Mouse (Mus musculus): ENCODE results near the gene Glipr1l2. TPM values are rescaled to one million over a fixed set of nuclear protein-coding genes. Genes with fewer than 3 reads are reported as not detected.
A peak's percentile ranks its signal among the peaks of the same experiment; 100 is the strongest.
"Not testable (repeated sequence)": the region's sequence is repeated elsewhere in the genome, so short reads cannot be mapped to it uniquely, and the experiment has no call there.

The Glipr1l2 gene
- polyA plus RNA-seq (2014; fragmentation: Nextera tagmentation; extraction: Ambion mirVana): not detected in 2 replicates

DNA sequence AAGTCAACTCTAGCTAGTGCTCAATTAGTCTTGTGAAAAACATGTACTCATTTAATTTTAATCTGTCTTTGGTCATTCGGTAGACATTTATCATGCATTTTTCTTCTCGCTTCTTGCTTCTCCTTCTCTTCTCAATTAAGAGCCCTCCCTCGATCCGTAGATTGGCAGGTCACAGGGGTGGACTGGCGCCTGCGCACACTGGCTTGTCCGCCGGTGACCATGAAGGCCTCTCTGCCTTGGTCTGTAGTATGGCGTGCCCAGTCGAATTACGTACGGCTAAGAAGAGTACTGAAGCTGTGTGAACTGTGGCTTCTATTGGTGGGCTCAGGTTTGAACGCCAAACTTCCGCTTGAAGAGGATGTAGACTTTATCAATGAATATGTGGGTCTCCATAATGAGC, at the start of gene Glipr1l2:
Gene Glipr1l2 (plus strand): TSS at position 198 of the 400 bp plus-strand sequence.
- ATAC-seq (no peak), DNase-seq (ENCODE audit: low spot score) (no peak)
- H3K4me3 ChIP-seq (ENCODE audit: low read depth, low read length): no peak within 1 kb of the TSS
- H3K9me3 ChIP-seq (replicated peaks; ENCODE audit: control insufficient read depth, low read length): no peaks in the 10 kb centered on the region
- no peaks in the 10 kb centered on the region for H3K27me3 ChIP-seq (replicated peaks; ENCODE audit: control insufficient read depth, insufficient read depth, low read length)
- no peaks in the 10 kb centered on the region for H3K36me3 ChIP-seq (ENCODE audit: control insufficient read depth, insufficient read depth, low read length)
- no peaks in the 10 kb centered on the region for H3K4me1 ChIP-seq (ENCODE audit: control insufficient read depth, insufficient read depth, low read length)
- H3K4me2 ChIP-seq (ENCODE audit: low read length): no peak within 1 kb of the TSS
- H3K27ac ChIP-seq (ENCODE audit: low read depth, low read length): no peak within 1 kb of the TSS
- no peak within 1 kb of the TSS for H3K9ac ChIP-seq (ENCODE audit: low read length)
- WGBS: 95% methylated on average over 14 of the region's 14 CpGs

DNA sequence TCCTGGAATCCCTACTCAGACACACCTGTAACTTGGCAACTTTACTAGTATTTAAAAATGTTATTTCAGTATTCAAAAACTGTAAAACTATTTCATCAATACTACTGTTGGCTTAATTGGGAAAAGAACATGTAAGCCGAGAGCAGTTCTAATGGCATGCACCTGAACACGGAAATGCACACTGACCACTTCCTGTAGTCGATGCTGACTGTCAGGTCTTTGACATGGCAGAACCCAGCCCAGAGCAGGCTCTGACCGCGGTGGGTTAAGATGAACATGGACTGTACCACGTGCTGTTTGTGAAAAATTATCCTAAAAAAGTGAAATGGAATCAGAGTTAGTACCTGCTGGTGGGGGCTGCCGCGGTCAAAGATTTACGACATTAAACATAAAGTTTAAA, 39.6 kb upstream of the Glipr1l2 start:
- not testable (repeated sequence) for H3K4me1 ChIP-seq (ENCODE audit: control insufficient read depth, insufficient read depth, low read length)

DNA sequence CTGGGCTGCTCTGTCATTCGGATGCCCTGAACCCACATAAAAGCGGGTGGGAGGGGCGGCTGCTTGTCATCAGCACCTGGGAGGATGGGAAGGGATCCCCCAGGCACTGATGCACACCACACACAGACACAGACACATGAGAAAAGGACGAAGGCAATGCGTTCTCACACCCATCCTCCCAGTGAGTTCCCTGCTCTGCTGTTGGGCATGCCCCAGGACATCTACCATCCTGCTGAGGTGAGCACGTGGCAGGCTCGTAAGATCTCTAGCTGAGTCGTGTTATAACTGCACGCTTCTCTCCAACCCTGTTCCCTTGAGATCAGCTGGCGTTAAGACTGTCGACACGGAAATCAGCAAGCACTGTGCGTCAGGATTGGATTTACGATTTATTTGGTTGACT, 38.9 kb upstream of the Glipr1l2 start:
- ATAC-seq; H3K9ac ChIP-seq (ENCODE audit: low read length); H3K4me1 ChIP-seq (ENCODE audit: control insufficient read depth, insufficient read depth, low read length); H3K4me3 ChIP-seq (ENCODE audit: low read depth, low read length); H3K27ac ChIP-seq (ENCODE audit: low read depth, low read length); DNase-seq (ENCODE audit: low spot score); H3K27me3 ChIP-seq (replicated peaks; ENCODE audit: control insufficient read depth, insufficient read depth, low read length); H3K4me2 ChIP-seq (ENCODE audit: low read length); H3K36me3 ChIP-seq (ENCODE audit: control insufficient read depth, insufficient read depth, low read length); H3K9me3 ChIP-seq (replicated peaks; ENCODE audit: control insufficient read depth, low read length): not testable (repeated sequence)
- WGBS: 73% methylated on average over 14 of the region's 14 CpGs

More for the DNA sequence above, 39.6 kb upstream of the Glipr1l2 start:
- H3K27ac ChIP-seq (ENCODE audit: low read depth, low read length); H3K9me3 ChIP-seq (replicated peaks; ENCODE audit: control insufficient read depth, low read length); H3K4me3 ChIP-seq (ENCODE audit: low read depth, low read length); H3K4me2 ChIP-seq (ENCODE audit: low read length); DNase-seq (ENCODE audit: low spot score); H3K9ac ChIP-seq (ENCODE audit: low read length); H3K36me3 ChIP-seq (ENCODE audit: control insufficient read depth, insufficient read depth, low read length); H3K27me3 ChIP-seq (replicated peaks; ENCODE audit: control insufficient read depth, insufficient read depth, low read length); ATAC-seq: not testable (repeated sequence)
- 84% methylated on average over 9 of the region's 9 CpGs for WGBS

DNA sequence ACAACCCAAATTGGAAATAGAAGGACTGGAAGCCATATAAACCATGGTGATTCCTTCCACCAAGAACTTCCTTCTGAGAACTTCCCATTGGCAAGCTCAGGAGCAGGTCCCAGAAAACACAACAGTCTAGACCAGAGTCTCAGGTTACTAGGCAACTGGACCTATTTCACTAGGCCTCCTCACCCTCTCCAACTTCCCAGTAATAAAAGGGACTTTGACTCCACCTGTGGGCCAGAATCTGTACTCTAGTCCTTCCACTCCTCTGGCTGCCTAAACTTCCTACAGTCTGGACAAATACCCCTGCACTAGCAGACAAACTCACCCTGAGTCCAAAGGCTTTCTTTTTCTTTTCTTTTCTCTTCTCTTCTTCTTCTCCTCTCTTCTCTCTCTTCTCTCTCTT, 31.9 kb upstream of the Glipr1l2 start:
- ATAC-seq (no peak), DNase-seq (ENCODE audit: low spot score) (no peak)
- Histone ChIP-seq H3K36me3 (ENCODE audit: control insufficient read depth, insufficient read depth, low read length) (no peaks in the 10 kb centered on the region), H3K4me1 (ENCODE audit: control insufficient read depth, insufficient read depth, low read length) (no peaks in the 10 kb centered on the region), H3K4me3 (ENCODE audit: low read depth, low read length) (no peak overlapping the region), H3K27me3 (replicated peaks; ENCODE audit: control insufficient read depth, insufficient read depth, low read length) (no peaks in the 10 kb centered on the region), H3K4me2 (ENCODE audit: low read length) (no peak overlapping the region), H3K27ac (ENCODE audit: low read depth, low read length) (no peak overlapping the region), H3K9ac (ENCODE audit: low read length) (no peak overlapping the region), H3K9me3 (replicated peaks; ENCODE audit: control insufficient read depth, low read length) (no peaks in the 10 kb centered on the region)

DNA sequence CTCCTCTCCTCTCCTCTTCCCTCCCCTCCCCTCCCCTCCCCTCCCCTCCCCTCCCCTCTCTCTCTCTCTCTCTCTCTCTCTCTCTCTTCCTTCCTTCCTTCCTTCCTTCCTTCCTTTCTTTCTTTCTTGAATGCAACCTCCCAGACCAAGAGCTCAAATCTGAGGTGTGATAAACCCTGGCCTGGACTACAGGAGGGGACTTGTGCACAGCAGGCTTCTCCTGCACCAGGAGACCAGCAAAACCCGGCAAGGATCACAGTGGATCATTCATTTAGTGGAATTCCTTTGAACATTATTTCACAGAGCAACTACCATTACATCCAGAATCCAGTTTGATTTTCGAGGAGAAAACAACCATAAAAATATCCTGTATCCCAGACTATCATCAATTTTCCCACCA, 31.2 kb upstream of the Glipr1l2 start:
- DNase-seq (ENCODE audit: low spot score): peak; percentile 46
- H3K4me3 ChIP-seq (ENCODE audit: low read depth, low read length); H3K27me3 ChIP-seq (replicated peaks; ENCODE audit: control insufficient read depth, insufficient read depth, low read length); H3K9me3 ChIP-seq (replicated peaks; ENCODE audit: control insufficient read depth, low read length); H3K27ac ChIP-seq (ENCODE audit: low read depth, low read length); H3K4me1 ChIP-seq (ENCODE audit: control insufficient read depth, insufficient read depth, low read length); H3K9ac ChIP-seq (ENCODE audit: low read length); H3K4me2 ChIP-seq (ENCODE audit: low read length); H3K36me3 ChIP-seq (ENCODE audit: control insufficient read depth, insufficient read depth, low read length); ATAC-seq: not testable (repeated sequence)
- 84% methylated on average over 2 of the region's 2 CpGs for WGBS

DNA sequence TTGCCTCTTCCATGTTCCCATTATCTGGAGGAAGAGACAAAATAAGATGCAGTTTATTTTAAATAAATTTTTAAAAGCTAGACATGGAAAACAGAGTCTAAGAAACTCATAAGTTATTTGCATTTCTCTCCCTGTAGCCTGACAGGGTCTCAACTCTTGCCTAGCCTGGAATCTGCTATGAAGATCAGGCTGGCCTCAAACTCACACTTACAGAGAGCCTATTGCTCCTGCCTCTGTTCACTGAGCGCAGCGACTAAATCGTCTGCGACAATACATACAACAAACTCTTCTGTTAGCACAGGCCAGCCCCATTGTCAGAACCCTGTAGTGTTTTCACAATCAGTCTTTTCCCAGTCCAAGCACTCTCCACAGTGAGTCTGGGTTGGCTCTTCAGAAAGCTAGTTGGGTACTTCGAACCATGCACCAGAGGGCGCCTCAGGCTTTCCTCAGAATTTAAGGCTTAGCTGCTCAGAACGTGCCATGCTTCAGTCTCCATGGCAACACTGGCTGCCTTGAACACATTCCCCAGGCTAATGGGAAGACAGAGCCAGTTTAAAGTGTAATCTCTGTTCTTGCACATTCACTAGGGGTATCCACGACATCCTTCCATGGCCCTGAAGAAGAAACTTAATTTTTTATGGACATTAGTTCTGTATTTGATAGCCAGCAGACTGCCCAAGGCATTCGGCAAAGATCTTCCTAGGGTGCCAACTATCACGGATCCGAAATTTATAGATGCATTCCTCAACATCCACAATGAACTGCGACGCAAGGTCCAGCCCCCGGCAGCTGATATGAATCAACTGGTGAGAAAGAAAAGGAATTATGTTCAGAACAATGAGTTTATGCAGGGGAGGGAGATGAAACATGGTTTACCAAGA, 23.2 kb upstream of the Glipr1l2 start, which contains the start of gene Glipr1l1:
Gene Glipr1l1 (plus strand): TSS at position 488 of the 881 bp plus-strand sequence.
- ATAC-seq (peak; percentile 100), DNase-seq (ENCODE audit: low spot score) (peak; percentile 95)
- no peak within 1 kb of the TSS for H3K4me2 ChIP-seq (ENCODE audit: low read length)
- no peaks in the 10 kb centered on the region for H3K36me3 ChIP-seq (ENCODE audit: control insufficient read depth, insufficient read depth, low read length)
- H3K27ac ChIP-seq (ENCODE audit: low read depth, low read length): no peak within 1 kb of the TSS
- H3K4me1 ChIP-seq (ENCODE audit: control insufficient read depth, insufficient read depth, low read length): no peaks in the 10 kb centered on the region
- H3K27me3 ChIP-seq (replicated peaks; ENCODE audit: control insufficient read depth, insufficient read depth, low read length): no peaks in the 10 kb centered on the region
- no peak within 1 kb of the TSS for H3K4me3 ChIP-seq (ENCODE audit: low read depth, low read length)
- H3K9me3 ChIP-seq (replicated peaks; ENCODE audit: control insufficient read depth, low read length): no peaks in the 10 kb centered on the region
- 46% methylated on average over 14 of the region's 14 CpGs for WGBS
- no peak within 1 kb of the TSS for H3K9ac ChIP-seq (ENCODE audit: low read length)

DNA sequence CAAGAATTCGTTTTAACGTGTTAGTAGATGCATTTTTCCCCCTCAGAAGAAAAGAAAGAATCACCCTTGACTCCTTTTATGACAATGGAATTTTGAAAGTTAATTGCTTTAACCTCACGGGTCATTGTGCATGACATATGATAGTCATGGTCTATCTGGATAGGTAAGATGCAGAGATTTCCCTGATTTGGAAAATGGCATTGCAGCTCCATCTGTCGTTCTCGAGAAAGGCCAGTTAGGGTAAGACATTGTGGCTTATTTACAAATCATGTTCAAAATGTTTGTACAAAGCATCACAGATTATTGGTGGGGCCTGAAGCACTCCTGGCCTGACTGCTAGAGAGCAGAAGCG, 22.6 kb upstream of the Glipr1l2 start:
- not testable (repeated sequence) for H3K4me3 ChIP-seq (ENCODE audit: low read depth, low read length); H3K4me1 ChIP-seq (ENCODE audit: control insufficient read depth, insufficient read depth, low read length); H3K27ac ChIP-seq (ENCODE audit: low read depth, low read length); H3K27me3 ChIP-seq (replicated peaks; ENCODE audit: control insufficient read depth, insufficient read depth, low read length); H3K9ac ChIP-seq (ENCODE audit: low read length); H3K36me3 ChIP-seq (ENCODE audit: control insufficient read depth, insufficient read depth, low read length); H3K9me3 ChIP-seq (replicated peaks; ENCODE audit: control insufficient read depth, low read length); H3K4me2 ChIP-seq (ENCODE audit: low read length); DNase-seq (ENCODE audit: low spot score)
- WGBS: 86% methylated on average over 6 of the region's 6 CpGs
- ATAC-seq: peak; percentile 35

DNA sequence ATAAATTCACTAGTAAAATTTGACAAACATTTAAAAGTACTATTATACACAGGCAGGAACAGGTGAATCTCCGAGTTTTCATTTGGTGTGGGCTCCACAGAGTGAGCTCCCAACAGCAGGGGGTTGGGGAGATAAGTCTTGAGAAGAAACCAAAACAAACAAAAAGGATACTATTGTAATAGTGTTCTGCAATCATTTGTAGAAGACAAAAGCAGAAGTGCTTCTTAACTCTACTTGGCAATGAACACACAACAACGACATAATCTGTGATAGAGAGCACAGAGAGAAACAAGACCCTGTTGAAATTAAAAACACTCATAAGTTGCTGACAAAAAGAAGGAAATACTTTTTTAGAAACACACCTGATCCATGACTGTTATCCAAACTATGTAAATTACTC, 3.1 kb upstream of the Glipr1l2 start:
- Histone ChIP-seq H3K4me1 (ENCODE audit: control insufficient read depth, insufficient read depth, low read length) (no peaks in the 10 kb centered on the region), H3K36me3 (ENCODE audit: control insufficient read depth, insufficient read depth, low read length) (no peaks in the 10 kb centered on the region), H3K27me3 (replicated peaks; ENCODE audit: control insufficient read depth, insufficient read depth, low read length) (no peaks in the 10 kb centered on the region), H3K9ac (ENCODE audit: low read length) (no peak overlapping the region), H3K4me2 (ENCODE audit: low read length) (no peak overlapping the region), H3K9me3 (replicated peaks; ENCODE audit: control insufficient read depth, low read length) (no peaks in the 10 kb centered on the region), H3K27ac (ENCODE audit: low read depth, low read length) (no peak overlapping the region), H3K4me3 (ENCODE audit: low read depth, low read length) (no peak overlapping the region)
- ATAC-seq (no peak), DNase-seq (ENCODE audit: low spot score) (no peak)
- 54% methylated on average over 2 of the region's 2 CpGs for WGBS

DNA sequence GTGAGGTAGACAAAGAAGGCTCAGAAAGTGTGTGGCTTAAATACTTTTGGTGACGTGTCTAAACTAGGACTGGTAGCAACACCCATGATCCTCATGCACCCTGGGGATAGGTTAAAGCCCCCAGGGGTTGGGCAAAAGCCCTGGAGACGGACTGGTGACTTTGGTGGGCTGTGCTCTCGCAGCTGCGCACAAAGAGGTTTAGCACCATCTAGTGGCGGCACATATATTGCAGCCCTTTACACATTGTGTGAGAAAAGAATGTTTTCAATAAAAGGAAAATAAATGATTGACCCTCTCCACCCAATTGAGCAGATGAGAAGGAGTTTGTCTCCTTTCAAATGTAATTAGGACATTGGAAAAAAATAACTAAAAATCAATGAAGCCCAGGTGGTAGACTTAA, 22.6 kb downstream of the Glipr1l2 start:
- ATAC-seq; H3K27me3 ChIP-seq (replicated peaks; ENCODE audit: control insufficient read depth, insufficient read depth, low read length); H3K36me3 ChIP-seq (ENCODE audit: control insufficient read depth, insufficient read depth, low read length); H3K9ac ChIP-seq (ENCODE audit: low read length); H3K9me3 ChIP-seq (replicated peaks; ENCODE audit: control insufficient read depth, low read length); H3K4me2 ChIP-seq (ENCODE audit: low read length); H3K4me3 ChIP-seq (ENCODE audit: low read depth, low read length); H3K4me1 ChIP-seq (ENCODE audit: control insufficient read depth, insufficient read depth, low read length); H3K27ac ChIP-seq (ENCODE audit: low read depth, low read length): not testable (repeated sequence)
- DNase-seq (ENCODE audit: low spot score): peak; percentile 54
- WGBS: 7% methylated on average over 5 of the region's 5 CpGs

Data from forebrain, embryonic 14.5 days (tissue).